Mouse (Mus musculus): Measurements from ENCODE around the gene Nol6.

DNA sequence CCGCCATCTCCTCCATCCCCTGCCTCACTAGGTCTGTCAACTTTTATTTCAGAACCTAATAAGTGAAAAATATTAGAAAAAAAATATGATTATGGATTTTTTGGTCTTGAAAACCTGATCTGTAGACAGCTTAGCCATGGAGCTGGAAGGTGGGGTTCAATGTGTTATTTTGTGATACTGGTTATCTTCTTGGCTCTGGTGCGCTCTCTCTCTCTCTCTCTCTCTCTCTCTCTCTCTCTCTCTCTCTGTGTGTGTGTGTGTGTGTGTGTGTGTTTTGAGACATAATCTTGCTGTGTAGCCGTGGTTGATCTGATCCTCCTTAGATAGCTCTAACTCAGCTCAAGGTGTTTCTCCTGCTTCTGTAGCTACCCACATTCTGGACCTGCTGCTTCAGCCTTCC lies 5.6 kb upstream of the Nol6 start:
- no peak for TF ChIP-seq E2F4 (IDR thresholded peaks at IDR 0.05; ENCODE audit: insufficient read depth)
- TF ChIP-seq POLR2A (IDR thresholded peaks at IDR 0.05; ENCODE audit: insufficient read length, low read depth) = no peak
- TF ChIP-seq TCF3 (IDR thresholded peaks at IDR 0.05; ENCODE audit: insufficient read length, low read depth) = no peak
- no peak for TF ChIP-seq USF1 (IDR thresholded peaks at IDR 0.05; ENCODE audit: low read depth)
- no peak for TF ChIP-seq CEBPB (IDR thresholded peaks at IDR 0.05; ENCODE audit: insufficient read depth, poor library complexity, severe bottlenecking)
- TF ChIP-seq MAX (IDR thresholded peaks at IDR 0.05; ENCODE audit: low read depth) = no peak
- no peak for TF ChIP-seq TCF12 (IDR thresholded peaks at IDR 0.05; ENCODE audit: insufficient read depth, poor library complexity, severe bottlenecking)
- no peak for TF ChIP-seq MYOD1 (IDR thresholded peaks at IDR 0.05; ENCODE audit: control insufficient read depth in 1 of 3, insufficient read length in 2 of 3, low read depth in 2 of 3)
